Mouse (Mus musculus) midbrain, embryonic 13.5 days (tissue): ENCODE measurements around the gene 4930452B06Rik. TPM values are rescaled to one million over a fixed set of nuclear protein-coding genes. Genes with fewer than 3 reads are reported as not detected.

ENCODE experiments used
- ATAC-seq: fragments of 200-750 bp; cut with Nextera tagmentation; 2 replicates; pipeline ENCODE4 v1.8.0; 2017; ENCODE audit warnings: mild to moderate bottlenecking, moderate TSS enrichment, moderate library complexity
- H3K27ac ChIP-seq: fragments of 300-500 bp; sonication (generic); 2 replicates; pipeline ENCODE4 v1.5.1; 2015; ENCODE audit warnings: inconsistent platforms, mild to moderate bottlenecking, moderate library complexity
- H3K27me3 ChIP-seq: fragments of 300-500 bp; sonication (generic); 2 replicates; pipeline ENCODE4 v1.6.1; 2015; ENCODE audit warnings: mild to moderate bottlenecking, inconsistent platforms
- H3K36me3 ChIP-seq: fragments of 300-500 bp; sonication (generic); 2 replicates; pipeline ENCODE4 v1.6.1; 2015; ENCODE audit warnings: mild to moderate bottlenecking, inconsistent platforms
- H3K4me1 ChIP-seq: fragments of 300-500 bp; sonication (generic); replicated peaks from 2 replicates; pipeline ENCODE4 v1.6.1; 2015; ENCODE audit warnings: inconsistent platforms
- H3K4me2 ChIP-seq: fragments of 300-500 bp; sonication (generic); replicated peaks from 2 replicates; pipeline ENCODE4 v1.6.1; 2015; ENCODE audit warnings: moderate library complexity, mild to moderate bottlenecking, inconsistent platforms
- H3K4me3 ChIP-seq: fragments of 300-500 bp; sonication (generic); replicated peaks from 2 replicates; pipeline ENCODE4 v1.5.1; 2015; ENCODE audit warnings: mild to moderate bottlenecking, inconsistent platforms
- H3K9ac ChIP-seq: fragments of 300-500 bp; sonication (generic); replicated peaks from 2 replicates; pipeline ENCODE4 v1.6.1; 2015; ENCODE audit warnings: mild to moderate bottlenecking, inconsistent platforms
- H3K9me3 ChIP-seq: fragments of 300-500 bp; sonication (generic); 2 replicates; pipeline ENCODE4 v1.6.1; 2016; ENCODE audit warnings: mild to moderate bottlenecking, inconsistent platforms
- WGBS: fragments of 180-500 bp; shearing (Covaris S2); methylation state at CpG from one replicate; pipeline ENCODE4 v1.1.7; 2015; 5-methylcytosine and 5-hydroxymethylcytosine counted together
- polyA plus RNA-seq: library from polyadenylated mRNA; unstranded; fragments of >200 nt; fragmentation: Nextera tagmentation; extraction: Ambion mirVana; gene quantifications from 2 replicates; pipeline ENCODE4 v1.2.1, GENCODE M21; 2015

Gene 4930452B06Rik
- polyA plus RNA-seq, 1 experiment from 2014 or later, result 5.7 TPM

DNA sequence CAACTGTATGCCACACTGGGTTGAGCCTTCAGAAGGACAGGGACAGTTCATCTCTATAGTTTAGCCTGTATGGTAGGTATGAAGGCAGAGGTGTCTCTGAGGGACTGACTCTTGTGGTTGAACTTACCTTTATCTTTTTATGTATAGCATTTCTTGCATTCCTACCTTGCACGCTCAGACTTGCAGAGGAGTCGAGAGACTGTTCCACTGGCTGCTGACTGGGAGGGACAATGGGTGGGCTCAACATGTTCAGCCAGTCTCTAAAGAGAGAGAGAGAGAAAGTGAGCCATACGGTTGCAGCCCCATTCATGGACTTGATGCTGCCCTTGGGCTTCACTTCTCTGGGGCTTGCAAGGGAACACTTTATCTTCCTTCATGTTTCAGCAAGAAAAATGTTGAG, 223.3 kb downstream of the 4930452B06Rik start:
- Histone ChIP-seq H3K27ac (no peak overlapping the region), H3K4me2 (no peak overlapping the region), H3K4me3 (no peak overlapping the region), H3K9me3 (no peaks in the 10 kb centered on the region), H3K36me3 (no peaks in the 10 kb centered on the region), H3K27me3 (no peaks in the 10 kb centered on the region), H3K9ac (no peak overlapping the region), H3K4me1 (0 out of 2 replicates have a peak, but pooled peaks cover 2% of the 10 kb centered on the region)
- 91% methylated on average over 3 of the region's 3 CpGs for WGBS
- no peak for ATAC-seq

DNA sequence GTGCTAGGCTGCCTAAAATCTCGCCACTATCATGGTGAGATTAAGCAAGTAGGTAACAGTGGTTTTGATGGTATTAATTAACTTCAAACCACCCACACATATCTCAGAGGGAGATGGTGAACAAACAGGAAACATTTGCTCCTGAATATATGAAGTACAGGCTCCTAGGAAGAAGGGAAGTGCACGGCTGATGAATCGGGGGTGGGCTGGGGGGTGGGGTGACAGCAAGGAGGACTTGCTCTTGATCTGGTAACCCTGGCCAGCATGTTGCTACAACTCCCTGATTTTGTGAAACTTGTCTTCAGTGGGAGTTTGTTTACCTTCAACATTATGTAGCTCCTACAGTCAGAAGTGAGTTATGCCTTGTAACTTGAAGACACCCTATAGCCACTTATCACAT, 224.4 kb downstream of the 4930452B06Rik start:
- no peak for ATAC-seq
- Histone ChIP-seq H3K4me2 (no peak overlapping the region), H3K4me3 (no peak overlapping the region), H3K4me1 (0 out of 2 replicates have a peak, but pooled peaks cover 2% of the 10 kb centered on the region), H3K36me3 (no peaks in the 10 kb centered on the region), H3K27ac (no peak overlapping the region), H3K27me3 (no peaks in the 10 kb centered on the region), H3K9me3 (no peaks in the 10 kb centered on the region), H3K9ac (no peak overlapping the region)
- WGBS, result 83% methylated on average over 3 of the region's 3 CpGs

DNA sequence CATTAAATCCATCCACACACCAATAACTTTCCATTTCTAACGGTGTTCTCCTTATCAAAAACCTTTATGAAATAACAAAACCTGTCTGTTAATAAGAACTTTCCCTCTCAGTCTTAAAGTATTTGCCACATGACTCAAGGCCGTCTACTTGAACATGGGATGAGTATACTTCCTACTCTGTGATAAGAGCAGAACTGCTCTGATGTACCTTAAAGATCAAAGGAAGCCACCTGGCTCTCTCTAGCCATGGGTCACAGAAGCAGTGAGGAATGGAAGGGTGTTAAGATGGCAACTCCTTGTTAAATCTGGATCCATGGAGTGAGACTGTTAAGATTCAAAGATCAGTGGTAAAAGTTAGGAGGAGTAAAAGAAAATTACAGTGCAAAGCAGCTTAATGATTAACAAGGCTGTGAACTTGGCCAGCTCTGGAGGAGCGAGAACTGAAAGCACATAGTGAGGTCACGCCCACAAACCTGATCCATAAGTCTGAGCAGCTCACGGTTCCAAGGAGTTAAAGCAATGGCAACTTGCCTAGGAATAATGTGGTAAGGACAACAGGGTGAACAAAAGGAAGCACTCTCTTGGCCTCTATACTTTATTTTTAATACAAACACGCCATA, 235.3 kb downstream of the 4930452B06Rik start:
- Histone ChIP-seq H3K27ac (no peak overlapping the region), H3K9me3 (no peaks in the 10 kb centered on the region), H3K4me1 (no peaks in the 10 kb centered on the region), H3K4me2 (no peak overlapping the region), H3K36me3 (no peaks in the 10 kb centered on the region), H3K4me3 (no peak overlapping the region), H3K27me3 (no peaks in the 10 kb centered on the region), H3K9ac (no peak overlapping the region)
- no peak for ATAC-seq
- WGBS, result 83% methylated on average over 6 of the region's 6 CpGs

DNA sequence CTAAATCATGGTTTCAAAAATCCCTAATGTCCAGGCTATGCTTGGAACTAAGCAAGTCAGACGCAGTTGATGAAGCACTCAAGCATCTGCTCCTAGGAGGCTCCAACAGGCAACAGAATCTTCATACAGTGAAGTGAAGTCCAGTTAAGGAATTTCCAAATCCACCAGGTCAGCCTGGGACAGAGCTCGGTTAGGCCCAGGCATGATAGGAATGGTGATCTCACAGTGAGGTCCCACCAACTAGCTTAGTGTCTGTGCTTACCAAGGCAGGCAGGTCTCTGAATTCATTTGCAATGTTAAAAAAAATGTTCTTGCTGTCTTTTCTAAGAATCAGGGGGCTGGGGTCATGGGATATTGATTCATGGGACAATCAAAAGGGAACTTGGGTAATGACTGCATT, 236.3 kb downstream of the 4930452B06Rik start:
- Histone ChIP-seq H3K36me3 (no peaks in the 10 kb centered on the region), H3K4me1 (no peaks in the 10 kb centered on the region), H3K9ac (no peak overlapping the region), H3K27ac (no peak overlapping the region), H3K4me3 (no peak overlapping the region), H3K4me2 (no peak overlapping the region), H3K9me3 (no peaks in the 10 kb centered on the region), H3K27me3 (no peaks in the 10 kb centered on the region)
- no peak for ATAC-seq
- WGBS, result 81% methylated on average over 2 of the region's 2 CpGs

DNA sequence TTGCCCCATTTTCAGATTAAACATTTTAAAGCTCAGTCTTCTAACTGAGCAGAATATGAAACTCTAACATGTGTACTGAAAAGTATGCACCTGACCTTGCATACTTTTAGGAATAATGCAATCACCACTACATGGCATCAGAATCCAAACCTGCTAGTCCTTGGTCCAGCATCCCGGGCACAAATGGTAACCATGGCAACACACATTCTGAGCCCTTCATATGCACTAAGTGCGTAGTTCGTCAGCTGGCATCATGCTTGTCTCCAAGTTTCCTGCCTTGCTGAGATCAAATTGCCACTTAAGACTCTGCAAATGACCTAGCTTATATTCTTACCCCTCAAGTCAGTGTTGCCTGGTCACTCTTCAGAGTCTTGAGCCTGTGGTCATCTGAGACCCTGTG, 243.2 kb downstream of the 4930452B06Rik start:
- H3K27me3 ChIP-seq, result no peaks in the 10 kb centered on the region
- H3K9ac ChIP-seq, result no peak overlapping the region
- H3K9me3 ChIP-seq, result no peaks in the 10 kb centered on the region
- no peak overlapping the region for H3K4me3 ChIP-seq
- no peak overlapping the region for H3K4me2 ChIP-seq
- H3K27ac ChIP-seq, result no peak overlapping the region
- ATAC-seq, result no peak
- peaks cover 7% of the 10 kb centered on the region for H3K4me1 ChIP-seq
- WGBS, result 52% methylated on average over 3 of the region's 3 CpGs
- H3K36me3 ChIP-seq, result no peaks in the 10 kb centered on the region

DNA sequence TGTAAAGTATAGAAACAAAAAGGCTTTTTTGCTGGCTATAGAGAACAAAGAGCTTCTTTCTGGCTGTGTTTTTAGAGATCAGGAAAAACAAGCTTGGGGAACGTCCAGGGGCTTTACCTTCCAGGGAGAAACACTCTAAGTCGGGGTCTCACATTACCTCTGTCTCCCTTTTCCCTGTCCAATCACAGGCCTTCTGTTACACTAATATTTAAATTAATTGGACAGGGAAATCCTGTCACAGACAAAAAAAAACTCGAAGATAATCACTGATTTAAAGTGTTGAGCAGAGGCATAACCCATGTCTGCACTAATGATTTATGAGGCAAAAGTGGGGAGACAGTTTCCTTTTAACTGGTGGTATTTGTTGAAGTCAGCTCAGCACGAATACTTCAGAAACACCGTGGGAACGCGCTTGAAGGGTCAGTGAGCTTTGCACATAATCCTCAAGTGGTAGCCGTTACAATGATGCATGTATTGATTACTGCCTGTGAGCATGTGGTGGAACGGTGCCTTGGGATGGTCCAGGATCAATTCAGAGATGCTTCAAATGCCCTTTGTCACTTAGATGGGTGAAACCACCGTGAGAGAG, 244.7 kb downstream of the 4930452B06Rik start:
- Histone ChIP-seq H3K27ac (no peak overlapping the region), H3K9me3 (no peaks in the 10 kb centered on the region), H3K9ac (no peak overlapping the region), H3K4me3 (no peak overlapping the region), H3K27me3 (no peaks in the 10 kb centered on the region), H3K4me2 (no peak overlapping the region), H3K4me1 (peaks cover 7% of the 10 kb centered on the region), H3K36me3 (no peaks in the 10 kb centered on the region)
- WGBS, result 22% methylated on average over 10 of the region's 10 CpGs
- no peak for ATAC-seq

DNA sequence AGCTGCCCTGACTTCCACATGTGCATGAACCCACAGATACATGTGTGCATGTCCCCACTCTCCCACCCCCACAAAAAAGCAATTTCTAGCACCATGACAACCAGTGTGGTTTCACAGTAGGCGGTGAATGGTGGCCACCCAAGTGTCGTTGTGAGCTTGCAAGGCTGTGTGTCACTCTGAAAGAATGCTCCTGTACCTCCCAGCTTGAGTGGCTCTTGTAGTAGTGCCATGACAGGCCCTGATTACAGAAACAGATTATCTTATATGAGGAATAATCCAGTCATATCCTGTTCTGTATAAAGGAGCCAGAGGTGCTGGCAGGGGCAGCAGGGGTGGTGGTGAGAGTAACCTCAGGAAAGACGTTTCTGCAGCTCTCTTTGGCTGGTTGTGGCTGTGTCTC, 247.4 kb downstream of the 4930452B06Rik start:
- WGBS, result 79% methylated on average over 3 of the region's 3 CpGs
- H3K4me1 ChIP-seq, result peaks cover 7% of the 10 kb centered on the region
- no peak for ATAC-seq

DNA sequence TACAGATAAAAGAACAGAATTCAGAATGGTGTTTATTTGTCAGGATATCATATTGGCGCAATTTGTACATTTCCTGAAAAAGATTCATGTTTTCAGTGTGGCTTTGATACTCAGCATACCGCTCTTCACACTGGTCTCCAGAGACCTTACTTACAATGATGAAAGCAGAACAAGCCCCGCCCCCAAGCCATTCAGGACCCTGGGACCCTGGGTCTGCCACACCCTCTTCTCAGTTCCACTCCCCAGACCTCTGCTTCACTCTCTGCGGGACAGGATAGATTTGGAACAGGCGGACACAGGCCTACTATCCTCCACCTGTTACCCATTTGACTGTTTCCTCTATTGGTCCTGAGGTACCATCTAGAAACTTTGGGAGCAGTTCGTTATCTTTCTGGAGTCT, 260.1 kb downstream of the 4930452B06Rik start:
- Histone ChIP-seq H3K27me3 (no peaks in the 10 kb centered on the region), H3K9me3 (no peaks in the 10 kb centered on the region), H3K36me3 (no peaks in the 10 kb centered on the region), H3K4me2 (no peak overlapping the region), H3K4me3 (no peak overlapping the region), H3K9ac (no peak overlapping the region), H3K4me1 (no peaks in the 10 kb centered on the region), H3K27ac (no peak overlapping the region)
- 74% methylated on average over 6 of the region's 6 CpGs for WGBS
- no peak for ATAC-seq

More for the DNA sequence above, 247.4 kb downstream of the 4930452B06Rik start:
- Histone ChIP-seq H3K9me3 (no peaks in the 10 kb centered on the region), H3K27me3 (no peaks in the 10 kb centered on the region), H3K27ac (no peak overlapping the region), H3K4me2 (no peak overlapping the region), H3K4me3 (no peak overlapping the region), H3K9ac (no peak overlapping the region), H3K36me3 (no peaks in the 10 kb centered on the region)

DNA sequence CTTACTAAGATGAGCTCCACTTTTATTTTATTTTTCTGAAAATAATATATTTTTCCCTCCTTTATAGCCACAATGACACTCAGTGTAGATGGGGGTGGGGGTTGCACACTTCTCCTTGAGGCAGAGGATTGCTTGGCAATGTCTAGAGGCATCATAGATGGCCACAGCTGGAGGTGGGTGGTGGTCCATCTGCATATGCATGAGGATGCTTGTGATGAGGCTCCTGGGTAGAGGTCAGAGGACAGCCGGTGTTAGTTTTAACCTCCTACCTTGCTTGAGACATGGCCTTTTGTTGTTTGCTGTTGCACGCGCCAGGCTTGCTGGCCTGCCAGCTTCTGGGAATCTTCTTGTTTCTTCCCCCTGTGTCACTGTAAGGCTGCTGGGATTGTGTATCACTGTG, 262.7 kb downstream of the 4930452B06Rik start:
- no peaks in the 10 kb centered on the region for H3K36me3 ChIP-seq
- no peak overlapping the region for H3K4me2 ChIP-seq
- no peaks in the 10 kb centered on the region for H3K4me1 ChIP-seq
- H3K27ac ChIP-seq, result no peak overlapping the region
- no peaks in the 10 kb centered on the region for H3K27me3 ChIP-seq
- 70% methylated on average over 3 of the region's 3 CpGs for WGBS
- H3K9me3 ChIP-seq, result no peaks in the 10 kb centered on the region
- ATAC-seq, result no peak
- no peak overlapping the region for H3K4me3 ChIP-seq
- H3K9ac ChIP-seq, result no peak overlapping the region

DNA sequence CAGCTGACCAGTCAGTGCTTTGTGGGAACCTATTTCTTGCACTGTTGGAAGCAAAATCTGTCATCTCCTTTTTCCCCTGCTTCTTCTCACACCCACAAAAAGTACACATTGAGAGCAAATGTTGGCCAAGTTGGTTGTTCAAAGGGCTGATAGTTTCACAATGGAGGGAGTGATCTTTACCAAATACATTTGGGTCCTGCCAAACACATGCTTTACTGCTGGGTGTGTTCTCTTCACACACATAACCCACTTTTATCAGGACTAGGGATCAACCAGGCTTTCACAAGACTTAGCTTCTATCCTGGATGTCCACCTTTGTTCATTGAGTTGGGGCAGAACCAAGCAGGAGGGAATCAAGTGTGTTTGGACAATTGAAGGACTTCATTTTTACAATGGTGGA, 267.5 kb downstream of the 4930452B06Rik start:
- H3K36me3 ChIP-seq, result no peaks in the 10 kb centered on the region
- no peaks in the 10 kb centered on the region for H3K27me3 ChIP-seq
- ATAC-seq, result no peak
- H3K9ac ChIP-seq, result no peak overlapping the region
- H3K27ac ChIP-seq, result no peak overlapping the region
- no peaks in the 10 kb centered on the region for H3K4me1 ChIP-seq
- no peaks in the 10 kb centered on the region for H3K9me3 ChIP-seq
- no peak overlapping the region for H3K4me2 ChIP-seq
- no peak overlapping the region for H3K4me3 ChIP-seq

DNA sequence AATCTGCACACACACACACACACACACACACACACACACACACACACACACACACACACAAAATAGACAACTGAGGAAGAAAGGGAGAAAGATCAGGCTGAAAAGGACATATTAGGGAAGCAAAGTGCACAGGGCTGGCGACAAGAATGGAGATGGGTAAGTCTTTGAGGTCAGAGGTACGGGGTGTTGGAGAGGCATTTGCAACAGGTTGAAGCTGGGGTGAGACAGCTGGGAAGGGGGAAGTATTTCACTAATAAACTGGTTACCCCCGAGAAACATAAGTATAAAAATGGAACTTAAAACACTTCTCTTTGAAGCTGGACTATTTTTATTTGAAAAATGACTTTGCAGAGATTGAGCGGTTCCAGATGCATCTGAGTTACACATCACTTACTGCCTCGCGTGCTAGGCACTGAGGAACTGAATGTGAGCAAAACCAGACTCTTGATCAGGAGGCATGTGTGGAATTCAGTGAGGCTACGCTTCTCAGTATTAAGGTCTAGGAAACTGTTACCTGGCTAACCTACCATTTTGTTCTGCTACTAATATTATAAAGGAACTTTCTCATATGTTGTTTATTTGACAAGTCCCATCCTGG, 270.3 kb downstream of the 4930452B06Rik start:
- Histone ChIP-seq H3K9ac (no peak overlapping the region), H3K9me3 (no peaks in the 10 kb centered on the region), H3K4me2 (no peak overlapping the region), H3K36me3 (no peaks in the 10 kb centered on the region), H3K27ac (no peak overlapping the region), H3K4me1 (no peaks in the 10 kb centered on the region), H3K27me3 (no peaks in the 10 kb centered on the region), H3K4me3 (no peak overlapping the region)
- 89% methylated on average over 7 of the region's 7 CpGs for WGBS
- ATAC-seq, result no peak

DNA sequence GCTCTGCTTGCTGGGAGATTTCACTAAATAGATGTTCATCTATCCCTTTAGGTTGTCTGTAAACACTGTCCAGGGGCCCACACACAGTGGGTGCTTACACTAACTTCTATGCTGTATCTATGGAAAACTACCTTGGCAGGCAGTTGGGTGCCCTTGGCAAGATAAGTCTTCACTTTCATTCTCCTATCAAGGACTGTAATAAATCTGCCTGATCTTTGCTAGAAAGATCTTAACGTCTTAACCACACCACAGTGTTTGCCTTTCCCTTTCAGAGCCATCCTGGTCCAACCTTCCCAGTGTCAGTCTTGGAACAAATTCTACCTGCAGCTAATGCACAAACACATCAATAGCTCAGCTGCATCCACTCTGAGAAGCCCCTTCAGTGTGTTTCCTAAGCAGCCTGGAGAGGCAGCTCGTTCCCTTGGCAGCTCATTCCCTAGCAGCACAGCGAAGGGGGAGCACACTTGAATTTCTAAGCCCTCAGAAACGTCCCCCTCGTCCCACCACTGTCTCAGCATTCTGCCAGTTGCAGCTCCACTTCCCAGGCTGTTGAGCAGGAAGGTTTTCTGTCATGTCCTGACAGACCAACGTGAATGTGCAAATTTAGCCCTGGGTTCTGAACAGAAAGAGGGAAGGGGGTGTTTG, 273.7 kb downstream of the 4930452B06Rik start:
- 61% methylated on average over 6 of the region's 6 CpGs for WGBS
- no peaks in the 10 kb centered on the region for H3K4me1 ChIP-seq
- no peak for ATAC-seq

More for the DNA sequence above, 273.7 kb downstream of the 4930452B06Rik start:
- Histone ChIP-seq H3K4me2 (no peak overlapping the region), H3K27ac (no peak overlapping the region), H3K9ac (no peak overlapping the region), H3K27me3 (no peaks in the 10 kb centered on the region), H3K36me3 (no peaks in the 10 kb centered on the region), H3K9me3 (no peaks in the 10 kb centered on the region), H3K4me3 (no peak overlapping the region)
